Mouse (Mus musculus): ENCODE data around the gene Abcg4.
"Not testable (repeated sequence)": the region's sequence is repeated elsewhere in the genome, so short reads cannot be mapped to it uniquely, and the experiment has no call there.

Abcg4 gene

DNA sequence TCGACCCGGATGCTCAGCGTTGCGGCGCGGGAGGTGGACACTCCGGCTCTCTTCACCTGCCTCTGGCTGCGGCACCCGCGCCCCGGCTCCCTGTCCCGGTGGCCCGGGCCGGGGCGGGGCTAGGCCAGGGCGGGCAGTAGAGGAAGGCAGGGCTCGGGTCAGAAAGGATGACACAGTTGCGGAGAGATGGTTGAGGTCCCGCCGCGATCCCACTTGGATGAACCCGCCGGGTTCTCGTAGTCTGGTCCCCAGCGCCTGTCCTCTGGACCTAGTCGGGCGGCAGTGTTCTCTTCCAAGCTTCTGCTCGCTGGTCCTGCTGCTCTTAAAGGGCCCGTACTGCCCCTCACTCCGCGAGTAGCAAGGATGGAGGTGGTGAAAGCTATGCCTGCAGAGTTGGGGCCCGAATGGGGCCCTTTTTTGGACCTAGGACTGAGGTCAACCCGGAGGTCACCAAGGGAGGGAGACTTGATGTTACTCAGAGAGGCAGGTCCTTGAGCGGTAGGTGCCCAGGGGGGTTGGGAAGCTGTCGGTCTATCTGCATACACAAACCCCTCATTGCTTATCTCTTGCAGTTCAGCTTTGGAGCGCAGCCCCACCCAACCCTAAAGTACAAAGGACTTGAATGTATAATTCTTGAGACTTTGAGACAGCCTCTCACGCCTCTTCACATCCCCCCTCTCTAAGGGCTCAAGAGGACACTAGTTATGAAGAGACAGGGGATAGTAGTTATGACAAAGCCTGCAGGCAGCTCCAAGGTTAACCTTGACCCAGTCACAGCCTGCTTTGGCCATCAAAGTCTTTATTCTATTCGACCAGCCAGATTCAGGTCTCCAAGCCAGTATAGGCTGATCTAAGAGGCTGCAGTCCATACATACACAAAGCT is at the start of gene Abcg4:
Gene Abcg4 (minus strand): TSS at position 540 of the 883 bp plus-strand sequence.
- no peak for DNase-seq

DNA sequence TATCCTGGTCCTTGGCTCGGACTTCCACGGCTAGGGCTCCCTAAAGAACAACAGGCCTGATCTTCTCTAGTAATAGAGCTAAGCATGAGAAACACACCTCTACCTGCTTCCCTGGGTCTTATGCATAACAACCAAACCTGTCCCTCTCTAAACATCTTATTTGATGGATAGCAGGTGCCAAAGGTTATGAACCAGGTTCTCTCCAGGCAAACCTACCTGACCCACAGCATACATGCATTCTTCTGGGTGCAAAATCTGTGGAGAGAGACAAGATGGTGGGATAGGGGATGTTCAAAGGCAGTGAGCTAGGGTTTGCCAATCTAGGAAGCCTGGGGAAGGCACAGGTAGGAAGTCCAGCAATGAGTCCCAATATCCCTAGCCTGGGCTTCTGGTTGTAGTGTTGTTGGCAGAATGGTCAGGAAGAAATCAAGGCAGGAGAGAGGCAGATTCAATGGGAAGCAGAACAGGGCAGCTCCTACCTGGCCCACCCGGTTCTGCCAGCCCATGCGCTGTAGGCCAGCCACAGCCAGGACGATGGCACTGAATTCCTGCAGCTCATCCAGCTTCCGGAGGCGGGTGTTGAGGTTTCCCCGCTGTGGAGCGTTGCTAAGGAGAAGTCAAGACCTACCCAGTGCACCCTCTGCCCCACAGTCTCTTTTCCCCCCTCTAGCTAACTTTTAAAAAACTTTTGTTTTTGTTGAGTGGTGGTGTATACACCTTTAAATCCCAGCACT is 49.2 kb upstream of the Abcg4 start:
- DNase-seq = no peak

DNA sequence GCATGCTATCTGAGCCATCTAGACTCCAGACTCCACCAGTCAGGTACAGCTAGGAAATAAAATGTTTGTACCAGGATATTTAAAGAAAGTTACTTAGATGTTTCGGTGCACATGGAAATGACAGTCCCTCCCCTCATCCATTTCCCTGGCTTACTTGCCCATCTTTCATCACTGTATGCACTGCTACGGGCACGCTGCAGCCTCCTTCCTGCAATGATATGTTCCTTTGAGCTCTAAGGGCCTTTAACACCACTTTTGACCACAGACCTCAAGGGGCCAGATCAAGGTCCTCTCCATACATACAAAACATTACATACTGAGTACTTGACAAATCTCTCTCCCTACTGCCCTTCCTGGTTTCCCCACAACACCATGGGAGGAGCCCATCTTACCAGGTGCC is 48.5 kb upstream of the Abcg4 start:
- DNase-seq = no peak

DNA sequence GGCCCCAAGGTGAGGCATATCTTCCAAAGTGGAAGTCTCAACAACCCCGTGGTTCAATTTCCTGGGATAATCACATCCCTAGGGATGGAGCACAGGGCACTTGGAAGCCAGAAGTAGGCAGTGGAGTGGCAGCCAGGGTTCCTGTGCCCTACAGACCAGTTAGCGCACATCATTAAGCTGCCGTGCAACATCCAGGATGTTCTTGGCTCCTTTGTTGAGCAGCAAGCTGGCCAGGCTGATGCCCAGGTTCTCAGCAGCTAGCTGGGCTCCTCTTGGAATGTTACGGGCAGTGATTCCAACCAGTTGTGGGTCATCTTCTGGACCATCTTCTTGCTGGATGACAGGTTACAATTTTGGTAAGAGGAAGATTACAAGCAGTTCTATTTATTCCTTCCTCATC is 48.1 kb upstream of the Abcg4 start:
- DNase-seq = not testable (repeated sequence)

DNA sequence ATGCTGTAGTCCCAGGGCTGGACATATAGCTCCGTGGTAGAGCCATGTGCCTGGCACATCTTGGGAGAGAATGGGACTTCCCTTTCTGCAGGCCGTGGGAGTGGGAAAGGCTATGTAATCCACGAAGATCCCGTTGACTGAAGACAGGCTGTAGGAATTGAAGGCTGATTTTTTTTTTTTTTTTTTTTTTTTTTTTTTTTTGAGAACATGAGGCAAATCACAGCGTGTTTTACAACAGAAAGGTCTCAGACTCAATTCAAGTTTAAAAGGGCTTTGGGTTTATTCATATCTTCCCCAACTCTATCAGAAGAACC is 47.6 kb upstream of the Abcg4 start:
- no peak for DNase-seq

DNA sequence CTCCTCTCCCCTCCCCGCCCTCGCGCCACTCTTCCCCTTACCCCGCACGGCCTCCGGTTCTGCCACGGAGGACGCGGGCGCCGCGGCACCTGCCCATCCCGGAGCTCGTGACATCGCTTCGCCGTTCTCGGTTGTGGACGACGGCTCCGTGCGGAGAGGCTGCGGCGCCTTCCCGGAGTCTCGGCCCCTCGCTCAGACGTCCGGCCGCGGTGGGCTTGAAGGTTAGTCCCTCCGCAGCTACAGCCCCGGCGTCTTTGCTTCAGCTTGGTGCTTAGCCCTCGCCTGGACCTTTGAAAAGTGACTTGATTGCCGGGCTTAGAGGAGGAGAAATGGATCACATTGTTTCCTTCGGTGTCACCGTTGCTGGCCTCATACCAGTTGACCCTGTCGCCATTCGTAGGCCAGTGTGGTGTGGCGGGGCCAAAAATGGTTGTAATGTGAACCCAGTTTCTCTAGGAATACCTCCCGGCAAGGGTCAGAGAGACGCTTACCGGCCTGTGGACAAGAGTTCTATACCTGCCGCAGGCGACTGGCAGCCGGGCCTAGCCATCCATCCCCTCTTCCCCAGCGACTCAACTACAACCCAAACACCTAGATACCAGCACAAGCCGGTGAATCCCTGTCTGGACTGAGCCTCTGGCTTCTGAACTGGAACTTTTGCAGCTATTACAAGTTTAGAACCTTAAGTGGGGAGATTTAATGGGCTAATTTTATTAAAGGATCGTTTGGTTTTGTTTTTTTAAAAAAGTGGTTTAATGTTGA is 47.1 kb upstream of the Abcg4 start:
- DNase-seq = peak; percentile 27

DNA sequence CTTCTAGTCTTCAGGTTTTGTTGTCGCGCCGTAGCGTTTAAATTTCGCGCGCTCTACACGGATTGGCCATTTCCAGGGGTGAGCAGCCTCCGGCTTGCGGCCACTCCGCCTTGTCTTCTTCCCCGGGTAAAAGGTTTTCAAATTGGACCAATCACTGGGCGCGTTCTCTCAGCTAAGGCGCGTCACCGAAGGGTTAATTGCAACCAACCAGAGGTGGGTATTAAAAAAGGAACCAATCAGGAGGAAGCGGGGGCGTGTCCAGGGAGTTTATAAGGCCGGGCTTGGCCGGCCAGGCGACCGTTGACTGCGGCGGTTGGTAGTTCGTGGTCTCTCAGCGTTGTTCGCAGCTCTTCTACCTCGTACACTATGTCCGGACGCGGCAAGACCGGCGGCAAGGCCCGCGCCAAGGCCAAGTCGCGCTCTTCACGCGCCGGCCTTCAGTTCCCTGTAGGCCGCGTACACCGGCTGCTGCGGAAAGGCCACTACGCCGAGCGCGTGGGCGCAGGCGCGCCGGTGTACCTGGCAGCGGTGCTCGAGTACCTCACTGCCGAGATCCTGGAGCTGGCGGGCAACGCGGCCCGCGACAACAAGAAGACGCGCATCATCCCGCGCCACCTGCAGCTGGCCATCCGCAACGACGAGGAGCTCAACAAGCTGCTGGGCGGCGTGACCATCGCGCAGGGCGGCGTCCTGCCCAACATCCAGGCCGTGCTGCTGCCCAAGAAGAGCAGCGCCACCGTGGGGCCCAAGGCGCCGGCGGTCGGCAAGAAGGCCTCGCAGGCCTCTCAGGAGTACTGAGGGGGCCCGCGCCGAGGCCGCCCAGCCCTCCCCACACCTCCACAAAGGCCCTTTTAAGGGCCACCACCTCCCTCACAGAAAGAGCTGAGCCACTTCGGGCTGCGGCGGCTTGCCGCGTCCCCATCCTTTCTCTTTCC is 46.2 kb upstream of the Abcg4 start, which contains the start of gene H2afx:
Gene H2afx (plus strand): TSS at position 299 of the 935 bp plus-strand sequence.
- peak; percentile 100 for DNase-seq

DNA sequence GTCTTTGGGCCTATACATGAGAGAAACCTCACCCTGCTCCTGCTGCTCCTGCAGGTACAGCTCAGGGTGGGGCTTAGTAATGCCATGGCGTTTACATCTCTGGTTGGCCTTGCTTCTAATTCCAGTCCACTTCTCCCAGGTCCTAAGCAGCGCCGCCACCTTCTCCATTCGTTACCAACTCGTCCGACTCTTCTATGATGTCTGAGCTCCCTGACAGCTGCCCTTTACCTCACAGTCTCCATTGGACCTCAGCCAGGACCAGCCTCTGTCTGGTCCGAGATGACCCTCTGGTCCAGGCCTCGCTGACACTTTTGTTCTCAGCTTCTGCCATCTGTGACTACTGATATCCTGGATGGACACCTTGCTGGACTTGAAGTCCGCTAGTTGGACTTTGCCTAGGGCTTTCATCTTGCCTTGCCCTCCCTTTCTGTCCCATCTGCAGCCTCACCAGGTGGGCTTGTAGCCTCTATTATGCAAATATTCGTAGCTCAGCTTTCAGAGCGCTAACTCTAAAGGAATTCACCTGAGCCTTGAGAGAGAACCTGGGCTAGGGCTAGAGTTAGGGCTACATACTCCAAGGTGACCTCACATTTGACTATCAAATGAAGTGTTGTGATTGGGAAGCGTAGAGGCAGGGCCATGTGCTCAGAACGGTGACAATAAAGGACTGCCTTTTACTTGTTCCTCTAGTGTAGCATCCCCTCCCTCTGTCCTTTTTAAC is 44.7 kb upstream of the Abcg4 start:
- DNase-seq = no peak

DNA sequence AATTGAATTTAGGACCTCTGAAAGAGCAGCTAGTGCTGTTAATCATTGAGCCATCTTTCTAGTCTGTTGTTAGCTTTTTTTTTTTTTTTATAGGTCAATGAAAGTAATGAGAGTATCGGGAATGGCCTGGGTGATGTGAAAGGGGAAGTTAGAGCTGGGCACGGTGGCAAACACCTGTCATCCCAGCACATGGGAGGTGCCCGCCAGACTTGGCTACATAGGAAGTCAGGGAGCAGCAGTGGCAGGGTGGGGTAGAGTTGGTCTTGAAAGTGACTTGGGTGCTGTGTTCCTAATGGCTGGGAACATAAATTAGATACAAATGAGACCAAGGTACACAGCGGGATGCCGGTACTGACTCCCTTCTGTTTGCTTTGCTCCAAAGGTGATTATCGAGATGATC is 42.3 kb upstream of the Abcg4 start:
- no peak for DNase-seq

DNA sequence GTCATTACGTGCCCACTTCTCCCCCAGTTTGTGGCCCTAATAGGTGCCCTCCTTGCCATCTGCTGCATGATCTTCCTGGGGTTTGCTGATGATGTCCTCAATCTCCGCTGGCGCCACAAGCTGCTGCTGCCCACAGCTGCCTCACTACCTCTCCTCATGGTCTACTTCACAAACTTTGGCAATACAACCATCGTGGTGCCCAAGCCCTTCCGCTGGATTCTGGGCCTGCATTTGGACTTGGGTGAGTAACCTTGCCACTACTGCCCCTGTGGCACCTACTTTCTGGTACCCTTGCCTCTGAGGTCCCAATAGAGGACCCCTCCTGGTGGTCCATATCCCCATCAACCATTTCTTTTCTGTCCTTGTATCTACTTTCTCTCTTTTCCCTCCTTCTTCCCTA is 39.5 kb upstream of the Abcg4 start:
- DNase-seq = no peak

DNA sequence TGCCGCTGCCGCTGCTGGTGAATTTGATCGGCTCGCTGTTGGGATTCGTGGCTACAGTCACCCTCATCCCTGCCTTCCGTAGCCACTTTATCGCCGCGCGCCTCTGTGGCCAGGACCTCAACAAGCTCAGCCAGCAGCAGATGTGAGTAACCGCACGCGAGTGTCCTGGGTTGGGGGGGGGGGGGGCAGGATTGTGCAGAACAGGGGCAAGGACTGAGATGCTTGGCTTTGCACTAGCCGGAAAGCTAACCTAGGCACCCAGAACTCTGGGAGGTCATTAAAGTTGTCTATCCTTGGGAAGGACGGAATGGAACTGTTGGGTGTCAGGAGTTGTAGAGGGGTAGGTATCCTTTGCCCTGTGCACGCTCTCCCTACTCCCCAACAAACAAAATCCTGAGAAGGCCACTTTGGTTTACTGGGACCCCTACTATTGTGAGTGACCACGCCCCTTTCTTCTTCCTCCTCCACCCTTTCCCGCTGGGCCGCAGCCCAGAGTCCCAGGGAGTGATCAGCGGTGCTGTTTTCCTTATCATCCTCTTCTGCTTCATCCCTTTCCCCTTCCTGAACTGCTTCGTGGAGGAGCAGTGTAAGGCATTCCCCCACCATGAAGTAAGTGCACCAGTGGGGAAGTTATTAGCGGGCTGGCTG is 38.8 kb upstream of the Abcg4 start:
- DNase-seq = peak; percentile 71

DNA sequence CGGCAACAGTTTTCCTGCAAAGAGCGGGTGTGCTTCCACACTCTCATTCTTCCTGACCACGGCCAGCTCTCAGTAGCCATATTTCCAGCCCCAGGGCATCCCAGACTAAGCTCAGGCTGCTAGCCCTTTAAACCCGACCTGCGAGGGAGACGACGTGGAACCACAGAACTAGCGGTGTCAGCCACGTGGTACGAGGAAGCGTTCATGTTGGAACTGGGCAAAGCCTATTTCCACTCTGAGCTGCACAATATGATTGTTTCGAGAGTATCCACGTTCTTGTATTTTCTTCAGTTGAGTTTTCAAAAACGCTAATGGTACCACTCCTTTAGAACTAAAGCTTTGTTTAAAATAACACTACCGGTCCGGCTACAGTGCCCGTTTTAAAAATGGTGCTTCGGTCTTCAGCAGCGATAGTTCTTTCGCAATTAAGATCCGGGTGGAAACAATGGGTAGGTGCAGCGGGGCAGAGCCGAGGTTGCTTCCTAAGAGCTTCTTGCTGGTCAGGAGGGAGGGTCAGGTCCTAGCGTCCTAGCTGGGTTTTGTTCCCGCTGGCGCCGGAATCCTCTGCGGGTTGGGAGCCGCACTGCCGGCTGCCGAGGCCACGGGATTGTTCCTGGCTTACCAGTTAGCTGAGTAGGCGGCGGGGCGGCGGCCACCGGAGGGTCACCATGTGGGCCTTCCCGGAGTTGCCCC is 38.1 kb upstream of the Abcg4 start:
- peak; percentile 94 for DNase-seq

DNA sequence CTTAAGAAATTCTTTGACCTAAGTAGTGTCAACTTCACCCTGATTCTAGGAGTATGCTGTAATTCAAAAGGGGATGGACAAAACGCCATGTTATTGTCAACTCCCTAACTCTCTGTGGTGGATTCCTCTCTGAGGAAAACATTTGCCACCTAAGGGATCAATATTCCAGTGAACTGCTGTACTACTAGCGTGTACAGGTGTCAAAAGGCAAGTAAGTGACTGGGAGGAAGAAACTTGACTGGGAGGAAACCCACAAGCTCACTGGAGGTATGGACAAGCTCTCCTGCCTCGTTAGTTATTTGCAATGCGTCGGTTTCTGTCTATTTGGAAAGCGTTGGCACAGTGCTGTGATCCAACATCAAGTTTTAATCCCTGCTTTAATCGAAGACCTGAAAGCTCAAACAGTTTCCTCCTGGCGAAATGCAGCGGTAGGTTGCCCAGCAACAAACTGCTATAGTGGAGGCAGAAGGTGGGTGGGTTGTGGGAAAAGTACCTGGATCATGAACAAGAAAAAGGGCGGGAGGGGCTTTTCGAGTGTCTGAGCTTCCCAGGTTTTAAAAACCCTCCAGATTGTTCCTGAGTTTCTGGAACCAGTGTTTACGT is 37.5 kb upstream of the Abcg4 start, which contains the start of gene Dpagt1:
Gene Dpagt1 (plus strand): TSS at position 252 of the 603 bp plus-strand sequence.
- DNase-seq = no peak

DNA sequence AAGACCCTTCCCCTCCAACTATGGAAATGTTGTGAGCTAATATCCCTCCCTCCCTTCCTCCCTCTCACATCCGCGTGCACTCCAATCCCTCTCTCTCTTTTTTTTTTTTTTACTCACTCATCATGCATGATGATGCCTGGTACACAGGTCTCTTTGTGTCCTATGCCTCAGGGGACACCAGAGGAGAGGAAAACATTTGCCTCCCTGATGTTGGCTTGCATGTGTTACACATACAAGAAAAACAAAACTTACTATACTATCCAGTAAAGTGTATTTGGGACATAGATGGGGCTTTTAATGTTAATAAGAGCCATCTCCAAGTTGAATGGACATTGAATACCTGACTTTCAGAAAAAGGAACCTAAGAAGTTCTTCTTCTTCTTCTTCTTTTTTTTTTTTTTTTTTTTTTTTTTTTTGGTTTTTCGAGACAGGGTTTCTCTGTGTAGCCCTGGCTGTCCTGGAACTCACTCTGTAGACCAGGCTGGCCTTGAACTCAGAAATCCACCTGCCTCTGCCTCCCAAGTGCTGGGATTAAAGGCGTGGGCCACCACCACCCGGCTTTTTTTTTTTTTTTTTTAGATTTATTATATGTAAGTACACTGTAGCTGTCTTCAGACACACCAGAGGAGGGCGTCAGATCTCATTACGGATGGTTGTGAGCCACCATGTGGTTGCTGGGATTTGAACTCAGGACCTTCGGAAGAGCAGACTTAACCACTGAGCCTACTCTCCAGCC is 36.8 kb upstream of the Abcg4 start:
- not testable (repeated sequence) for DNase-seq

DNA sequence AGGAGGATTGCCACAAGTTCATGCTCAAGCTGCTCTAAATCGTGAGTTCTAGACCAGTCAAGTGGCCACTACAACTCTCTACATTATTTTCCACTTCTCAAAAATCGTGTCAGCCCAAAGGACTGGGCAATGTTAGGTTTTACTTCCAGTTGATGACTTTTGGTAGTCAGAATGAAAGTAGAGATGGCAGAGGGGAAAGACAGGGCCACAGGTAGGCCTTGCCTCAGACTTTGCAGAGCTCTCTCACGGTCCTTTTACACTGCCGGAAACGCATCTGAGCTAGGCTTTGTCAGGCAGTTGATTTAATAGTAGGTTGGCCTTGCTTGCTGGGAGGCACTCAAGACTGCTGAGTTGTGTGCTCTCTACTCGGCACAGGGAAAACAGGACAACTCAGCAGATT is 35.7 kb upstream of the Abcg4 start:
- DNase-seq = no peak

DNA sequence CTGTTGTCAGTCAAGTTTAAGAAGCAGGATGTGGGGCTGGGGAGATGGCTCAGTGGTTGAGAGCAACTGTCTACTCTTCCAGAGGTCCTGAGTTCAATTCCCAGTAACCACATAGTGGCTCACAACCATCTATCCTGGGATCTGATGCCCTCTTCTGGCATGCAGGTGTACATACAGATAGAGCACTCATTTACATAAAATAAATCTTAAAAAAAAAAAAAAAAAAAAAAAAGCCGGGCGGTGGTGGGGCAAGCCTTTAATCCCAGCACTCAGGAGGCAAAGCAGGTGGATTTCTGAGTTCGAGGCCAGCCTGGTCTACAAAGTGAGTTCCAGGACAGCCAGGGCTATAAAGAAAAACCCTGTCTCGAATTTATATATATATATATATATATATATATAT is 35.2 kb upstream of the Abcg4 start:
- DNase-seq = not testable (repeated sequence)

DNA sequence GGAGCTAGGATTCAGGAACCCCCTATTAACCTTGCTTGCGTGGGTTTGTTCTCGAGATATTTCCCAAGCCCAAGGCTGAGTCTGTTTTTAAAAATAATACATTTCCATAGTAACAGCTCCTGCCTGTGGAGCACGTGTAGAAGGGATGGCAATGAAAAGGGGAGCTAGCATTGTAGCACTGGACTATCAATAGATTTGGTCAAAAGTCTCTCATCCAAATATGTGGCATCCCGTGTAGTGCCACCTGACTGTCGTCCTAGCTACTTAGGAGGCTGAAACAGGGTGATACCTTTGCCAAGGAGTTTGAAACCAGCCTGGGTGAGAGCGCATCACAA is 32.4 kb upstream of the Abcg4 start:
- no peak for DNase-seq

DNA sequence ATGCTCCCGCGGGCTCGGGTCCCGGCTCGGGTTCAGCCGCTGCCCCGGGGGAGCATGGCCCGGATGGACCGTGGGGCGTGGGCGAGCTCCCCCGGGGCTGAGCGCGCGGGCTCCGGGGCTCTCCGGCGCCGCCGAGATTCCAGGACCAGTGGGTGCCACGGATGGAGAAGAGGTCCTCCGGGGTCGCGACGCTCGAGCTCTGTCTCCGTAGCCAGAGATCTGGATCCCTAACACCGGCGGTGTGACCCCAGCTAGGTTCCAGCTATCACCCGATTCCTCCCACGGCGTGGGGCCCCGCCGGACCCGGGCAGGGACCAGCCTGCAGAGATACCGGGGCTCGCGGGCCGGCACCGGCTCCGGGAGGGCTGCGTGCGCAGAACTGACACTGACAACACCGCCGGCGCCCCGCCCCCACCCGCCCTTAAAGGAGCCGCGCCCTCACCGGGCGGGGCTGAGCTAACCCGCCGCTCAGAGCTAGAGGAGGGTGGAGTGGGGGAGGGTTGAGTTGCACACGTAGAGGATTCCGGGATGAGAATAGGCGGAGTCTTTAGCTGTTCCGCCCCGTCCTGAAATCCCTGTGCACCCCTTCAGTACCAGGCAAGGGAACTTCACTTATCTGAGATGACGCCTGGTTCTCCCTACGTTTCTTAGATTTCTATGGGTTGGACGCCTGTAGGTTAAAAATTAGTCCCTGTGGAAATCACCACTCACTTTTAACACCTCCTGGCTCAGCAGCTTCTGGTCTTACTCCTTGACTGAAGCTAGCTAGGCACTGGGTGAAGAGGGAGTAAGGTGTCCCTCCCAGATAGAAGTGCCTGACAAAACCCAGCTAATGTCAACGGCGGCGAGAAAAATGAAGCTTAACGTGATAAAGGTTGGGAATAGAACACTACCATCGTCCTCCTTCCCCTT is 31.7 kb upstream of the Abcg4 start, which contains the start of gene C2cd2l:
Gene C2cd2l (minus strand): TSS at position 399 of the 912 bp plus-strand sequence.
- DNase-seq = peak; percentile 96

Measured in lung, postnatal 36 days (tissue).